Mouse (Mus musculus): ENCODE results near the gene Arhgef12. TPM values are rescaled to one million over a fixed set of nuclear protein-coding genes. Genes with fewer than 3 reads are reported as not detected.
"Not testable (repeated sequence)": the region's sequence is repeated elsewhere in the genome, so short reads cannot be mapped to it uniquely, and the experiment has no call there.

Gene Arhgef12
- polyA plus RNA-seq, 1 experiment = 34.7 TPM

DNA sequence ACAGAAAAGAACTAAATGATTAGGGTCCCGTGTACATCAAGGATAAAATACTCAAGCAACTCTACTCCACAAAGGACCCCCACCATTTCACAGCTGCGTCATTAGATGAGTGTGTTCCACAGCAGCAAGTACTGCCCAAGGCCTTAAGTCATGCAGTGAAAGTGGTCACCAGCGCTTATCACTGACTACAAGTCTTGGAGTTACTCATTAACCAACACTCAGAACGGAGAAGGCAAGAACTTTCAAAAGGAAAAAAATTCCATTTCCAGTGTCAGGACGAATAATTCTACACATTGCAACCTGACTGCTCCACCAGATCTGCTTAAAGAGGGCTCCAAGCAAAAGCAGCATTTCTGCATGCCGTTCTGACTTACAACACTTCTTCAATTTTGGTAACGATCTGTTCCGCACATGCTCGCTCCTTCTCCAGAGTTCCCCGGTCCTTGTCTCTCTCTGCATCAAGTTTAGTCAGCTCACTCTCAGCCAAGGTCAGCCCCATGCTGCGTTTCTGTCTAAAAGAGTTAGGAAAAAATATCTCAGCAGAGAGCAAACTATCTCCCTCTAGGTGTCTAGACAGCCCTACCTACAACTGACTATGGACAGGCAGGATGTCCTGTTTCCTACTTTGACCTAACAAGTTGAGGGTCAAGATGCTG, 106.3 kb downstream of the Arhgef12 start:
- no peak for DNase-seq (ENCODE audit: low read depth)

- no peak for DNase-seq (ENCODE audit: low read depth)
These were observed 107.0 kb downstream of the Arhgef12 start for GRCm38 (mm10) chr9:43000070-43000469.

DNA sequence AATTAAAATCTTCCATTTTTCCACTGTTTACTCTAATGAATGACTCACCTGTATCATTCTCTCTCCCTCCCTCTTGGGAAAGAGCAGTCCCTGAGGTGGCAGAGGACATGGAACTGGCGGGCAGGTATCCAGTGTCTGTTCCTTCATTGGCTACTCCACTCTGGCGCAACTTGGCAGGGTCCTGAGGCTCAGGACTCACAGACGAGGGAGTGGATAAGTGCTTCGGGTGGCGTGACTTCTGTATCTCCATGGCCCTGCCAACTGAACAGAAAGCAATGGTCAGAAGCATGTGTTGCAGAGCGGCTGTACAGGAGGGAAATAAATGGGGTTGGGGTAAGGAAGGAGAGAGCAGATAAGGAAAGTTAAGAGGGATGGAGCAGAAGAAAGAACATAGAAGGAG, 109.5 kb downstream of the Arhgef12 start:
- no peak for DNase-seq (ENCODE audit: low read depth)

GRCm38 (mm10) chr9:42995298-42995697, 111.7 kb downstream of the Arhgef12 start:
- no peak for DNase-seq (ENCODE audit: low read depth)

DNA sequence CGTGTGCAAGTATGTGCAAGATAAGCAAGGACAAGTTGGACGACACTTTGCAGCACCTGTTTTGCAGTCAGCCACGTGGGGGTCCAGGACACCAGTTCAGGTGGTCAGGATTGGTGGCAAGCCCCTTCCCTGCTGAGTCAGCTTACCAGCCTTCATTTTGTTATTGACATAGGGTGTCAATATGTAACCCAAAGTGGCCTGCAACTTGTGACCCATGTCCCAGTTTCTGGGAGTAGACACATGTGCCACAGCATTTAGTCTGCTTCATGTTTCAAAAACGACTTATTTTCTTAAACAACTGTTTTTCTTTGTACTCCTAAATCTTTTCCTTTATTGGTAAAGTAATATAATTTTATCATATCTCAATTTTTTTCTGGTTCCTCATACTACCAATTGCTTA, 112.3 kb downstream of the Arhgef12 start:
- DNase-seq (ENCODE audit: low read depth) = no peak

DNA sequence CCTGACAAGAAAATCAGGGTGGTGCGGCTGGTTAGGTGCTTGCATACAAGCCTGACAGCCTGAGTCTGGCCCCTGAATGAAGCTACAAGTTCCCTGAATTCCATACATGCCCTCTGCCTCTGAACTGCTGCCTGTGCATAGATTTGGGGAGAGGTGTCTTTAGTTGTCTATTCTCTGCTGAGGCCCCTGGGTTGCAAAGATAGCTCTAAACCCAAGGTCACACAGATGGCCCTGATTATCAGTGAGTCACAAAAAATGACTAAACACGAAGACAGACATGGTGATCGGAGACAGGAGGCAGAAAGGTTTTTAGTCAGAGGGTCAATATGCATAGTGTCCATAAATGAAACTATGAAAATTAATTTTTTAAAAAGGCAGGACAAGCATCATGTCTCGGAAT, 113.4 kb downstream of the Arhgef12 start:
- DNase-seq (ENCODE audit: low read depth) = no peak

GRCm38 (mm10) chr9:42987988-42988387, 119.1 kb downstream of the Arhgef12 start:
- DNase-seq (ENCODE audit: low read depth) = no peak

DNA sequence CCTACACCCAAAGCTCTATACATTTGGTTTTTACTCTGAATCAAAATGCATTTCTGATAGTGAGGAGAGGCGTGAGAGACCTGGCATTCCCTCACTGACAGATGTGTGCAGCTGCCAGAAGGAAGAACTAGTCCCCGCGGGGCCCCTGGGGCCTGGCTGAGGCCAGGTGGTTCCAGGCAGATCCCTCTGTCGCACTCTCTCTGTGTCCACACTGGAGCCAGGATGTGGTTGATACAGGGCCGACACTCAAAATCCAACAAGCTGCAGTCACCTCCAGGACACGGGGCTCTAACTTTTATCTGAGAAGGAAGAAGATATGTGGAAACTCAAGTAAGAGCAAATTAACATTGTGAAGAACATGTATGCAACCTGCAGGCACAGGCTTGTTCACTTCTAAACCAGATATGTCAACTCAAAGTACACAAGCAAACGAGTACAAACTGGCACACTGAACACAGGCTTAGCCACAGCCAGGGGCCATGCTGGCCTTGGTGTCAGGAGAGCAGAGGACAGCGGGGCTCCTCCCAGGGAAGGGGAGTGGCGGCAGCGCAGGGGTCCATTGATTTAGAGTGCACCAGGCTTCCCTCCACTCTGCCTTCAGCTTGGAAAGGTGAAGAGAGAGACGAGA, 138.0 kb downstream of the Arhgef12 start:
- no peak for DNase-seq (ENCODE audit: low read depth)

DNA sequence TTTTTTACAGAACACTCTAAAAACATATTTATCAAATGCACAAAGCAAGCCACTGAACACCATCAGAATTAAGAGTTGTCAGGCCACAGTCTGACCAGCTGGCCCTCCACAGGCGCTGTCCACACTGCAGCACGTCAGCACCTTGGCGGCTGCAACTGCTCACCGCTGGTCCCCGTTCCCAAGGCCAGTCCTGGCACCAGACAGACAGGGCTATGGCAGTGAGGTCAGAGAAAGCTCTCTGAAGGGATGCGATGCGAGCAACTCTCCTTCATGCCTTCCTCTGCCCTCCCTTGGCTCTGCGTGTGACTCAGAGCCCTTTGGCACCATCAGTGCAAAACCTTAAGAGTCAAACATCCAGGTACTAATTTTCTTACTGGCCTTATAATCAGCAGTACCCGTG, 139.3 kb downstream of the Arhgef12 start:
- DNase-seq (ENCODE audit: low read depth) = no peak

GRCm38 (mm10) chr9:42964809-42965208, 142.2 kb downstream of the Arhgef12 start:
- not testable (repeated sequence) for DNase-seq (ENCODE audit: low read depth)

DNA sequence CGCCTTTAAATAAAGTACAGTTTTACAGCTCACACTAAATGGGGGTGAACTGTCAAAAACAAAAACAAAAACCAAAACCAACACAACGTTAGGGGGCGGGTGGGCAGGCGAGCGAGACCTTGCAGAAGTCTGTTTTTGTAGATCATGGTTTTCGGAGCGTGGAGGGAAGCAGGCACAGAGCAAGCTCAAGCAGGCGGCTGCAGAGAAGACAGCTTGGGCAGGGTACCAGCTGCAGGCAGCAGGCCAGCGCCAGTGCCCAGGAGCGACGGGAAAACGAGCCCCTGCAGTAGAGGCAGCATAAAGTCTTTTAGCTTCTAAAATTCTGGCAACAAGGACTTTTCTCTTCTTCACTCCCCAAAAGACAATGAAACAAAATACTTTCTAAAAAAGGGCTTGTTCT, 142.7 kb downstream of the Arhgef12 start:
- no peak for DNase-seq (ENCODE audit: low read depth)

DNA sequence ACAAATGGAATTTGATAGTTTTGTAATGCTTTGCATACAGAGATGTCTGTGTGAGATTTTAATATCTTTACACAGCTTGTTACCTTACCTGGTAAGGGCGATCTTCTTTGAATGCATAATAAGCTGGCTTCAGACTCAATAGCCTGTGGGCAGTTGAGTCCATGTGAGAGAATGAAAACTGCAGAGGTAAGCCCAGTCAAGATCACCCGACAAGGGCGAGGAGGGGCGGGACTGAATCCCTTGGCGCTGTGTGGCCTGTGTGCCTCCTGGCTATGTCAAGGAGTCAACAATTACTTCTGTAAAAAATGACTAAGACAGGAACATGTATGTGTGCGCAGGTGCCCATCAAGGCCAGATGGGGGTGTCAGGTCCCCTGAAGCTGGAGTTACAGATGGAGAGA, 144.5 kb downstream of the Arhgef12 start:
- DNase-seq (ENCODE audit: low read depth) = no peak

GRCm38 (mm10) chr9:42958401-42958800, 148.6 kb downstream of the Arhgef12 start:
- DNase-seq (ENCODE audit: low read depth) = no peak

DNA sequence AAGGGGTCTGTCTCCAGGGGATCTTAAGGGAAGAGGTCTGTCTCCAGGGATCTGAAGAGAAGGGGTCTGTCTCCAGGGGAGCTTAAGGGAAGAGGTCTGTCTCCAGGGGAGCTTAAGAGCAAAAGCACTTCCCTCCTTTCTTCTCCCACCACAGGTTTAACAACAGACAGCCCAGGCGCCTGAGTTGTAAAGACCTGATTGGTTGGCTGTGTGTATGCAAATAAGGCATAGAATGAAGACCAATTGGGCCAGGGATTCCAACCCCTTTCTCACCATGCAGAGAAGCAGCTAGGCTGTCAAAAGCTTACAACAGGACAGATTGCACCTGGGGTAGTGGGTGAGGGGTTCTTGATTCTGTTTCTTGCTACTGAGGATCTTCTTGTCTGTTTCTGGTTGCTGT, 158.7 kb downstream of the Arhgef12 start:
- DNase-seq (ENCODE audit: low read depth) = no peak

DNA sequence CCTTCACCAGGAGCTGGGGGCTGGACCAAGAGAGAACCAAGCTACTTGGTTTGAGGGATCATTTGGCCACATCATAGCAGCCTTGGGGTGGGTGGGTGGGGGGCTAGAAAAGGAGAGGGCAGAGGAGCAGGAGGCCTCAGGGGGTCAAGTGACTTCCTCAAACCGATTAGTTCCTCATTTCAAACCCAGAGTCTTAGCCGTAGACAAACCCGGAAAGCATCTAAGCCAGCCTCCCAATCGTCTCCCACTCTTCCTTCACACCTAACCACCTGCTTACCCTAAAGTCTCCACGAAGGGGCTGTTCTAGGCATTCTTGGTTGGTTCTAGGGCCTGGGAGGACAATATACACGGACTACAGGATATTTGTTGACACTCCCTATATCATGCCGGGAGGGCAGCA, 161.9 kb downstream of the Arhgef12 start:
- DNase-seq (ENCODE audit: low read depth) = no peak

GRCm38 (mm10) chr9:42944536-42945006, 162.5 kb downstream of the Arhgef12 start:
- no peak for DNase-seq (ENCODE audit: low read depth)

GRCm38 (mm10) chr9:42943781-42944535, 163.1 kb downstream of the Arhgef12 start, which contains the start of gene Grik4:
Grik4 (minus strand) TSS chr9:42944493.
- DNase-seq (ENCODE audit: low read depth) = no peak

DNA sequence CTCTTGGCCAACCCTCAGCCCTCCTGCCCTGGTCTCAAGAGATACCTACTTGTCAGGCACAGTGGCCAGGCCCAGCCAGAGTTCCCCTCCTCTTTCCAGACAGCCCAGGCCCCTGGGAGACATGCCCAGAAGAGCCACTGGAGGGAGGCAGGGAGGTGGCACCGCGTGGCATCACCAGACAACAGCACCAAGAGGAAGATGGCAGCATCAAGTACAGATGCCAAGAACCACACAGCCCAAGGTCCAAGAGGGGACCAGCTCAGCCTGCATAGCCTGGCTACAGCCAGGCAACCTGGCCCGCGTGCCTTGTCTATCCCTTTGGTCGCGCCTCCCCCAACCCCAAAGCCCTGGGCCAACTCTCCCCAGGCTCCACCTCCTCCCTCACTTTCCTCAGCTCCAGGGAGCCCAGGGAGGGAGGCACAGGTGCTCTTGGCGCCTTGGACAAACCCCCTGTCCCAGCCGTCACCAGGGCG, 163.9 kb downstream of the Arhgef12 start:
- no peak for DNase-seq (ENCODE audit: low read depth)

DNA sequence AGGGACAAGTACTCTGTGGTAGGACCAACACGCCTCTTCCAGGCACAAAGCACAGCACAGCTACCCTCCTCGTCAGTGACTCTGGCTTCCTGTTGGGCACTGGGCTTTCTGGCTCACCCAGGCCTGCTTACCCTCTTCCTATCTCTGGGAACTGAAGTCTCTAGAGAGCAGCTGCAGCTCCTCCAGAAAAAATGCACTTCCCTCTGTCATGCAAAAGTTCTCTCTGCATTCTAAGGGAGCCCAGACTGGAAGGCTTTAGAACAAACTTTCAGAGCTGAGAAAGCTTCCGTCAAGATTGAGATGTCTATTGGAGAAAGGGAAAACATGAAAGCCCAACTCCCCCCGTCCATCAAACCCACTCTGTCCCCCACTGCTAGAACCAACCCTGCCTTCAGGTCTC, 164.9 kb downstream of the Arhgef12 start:
- DNase-seq (ENCODE audit: low read depth) = no peak

DNA sequence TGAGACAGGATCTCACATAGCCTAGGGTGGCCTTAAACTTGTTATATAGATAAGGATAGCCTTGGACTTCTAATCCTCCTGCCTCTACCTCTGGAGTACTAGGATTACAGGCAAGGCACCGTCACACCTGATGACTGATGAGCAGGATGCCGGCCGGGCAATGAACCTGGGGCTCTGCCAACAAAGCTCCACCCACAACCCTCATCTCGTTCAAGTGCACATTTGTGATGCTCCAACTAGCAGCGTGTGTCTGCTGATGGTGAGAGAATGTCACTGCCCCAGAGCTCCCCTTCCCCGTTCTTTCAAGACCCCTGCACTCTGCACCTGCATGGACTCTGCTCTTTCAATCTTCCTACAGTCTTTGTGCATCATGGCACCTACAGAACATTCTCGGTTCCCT, 174.9 kb downstream of the Arhgef12 start:
- no peak for DNase-seq (ENCODE audit: low read depth)

DNA sequence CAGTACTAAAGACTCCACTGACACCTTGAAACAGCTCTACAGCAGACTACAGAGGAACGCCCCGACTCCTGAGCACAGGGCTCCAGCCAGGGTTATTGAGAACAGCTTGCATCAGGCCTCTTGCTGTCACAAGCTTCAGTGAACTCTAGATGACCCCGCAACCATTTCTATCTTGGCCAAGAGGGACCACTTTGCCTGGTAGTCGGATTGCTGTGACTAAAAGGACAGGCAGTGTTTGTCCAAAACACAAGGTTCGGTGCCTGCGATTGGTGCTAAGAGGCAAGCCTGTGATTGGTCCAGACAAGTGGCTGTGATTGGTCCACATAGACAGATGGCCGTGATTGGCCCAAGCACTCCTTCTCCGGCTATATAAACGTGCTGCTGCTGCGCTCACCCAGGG, 179.5 kb downstream of the Arhgef12 start:
- no peak for DNase-seq (ENCODE audit: low read depth)

DNA sequence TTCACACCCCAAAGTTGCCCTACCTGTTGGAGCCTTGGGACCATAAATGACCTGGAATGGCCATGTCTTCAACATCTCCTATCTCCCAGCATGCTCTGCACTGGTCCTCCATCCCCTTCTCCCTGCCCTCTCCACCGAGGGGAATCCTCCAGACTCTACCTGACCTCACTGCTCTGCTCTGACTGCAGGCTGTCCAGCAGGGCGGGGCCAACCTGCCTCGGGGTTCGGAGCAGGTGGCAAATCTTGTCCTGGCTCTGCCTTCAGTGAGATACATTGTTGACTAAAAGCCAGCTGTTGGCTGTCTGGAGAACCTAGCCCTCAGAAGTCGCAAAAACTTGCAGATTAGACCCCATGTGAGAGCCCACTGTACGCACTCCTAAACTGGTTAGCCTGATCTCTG, 180.5 kb downstream of the Arhgef12 start:
- DNase-seq (ENCODE audit: low read depth) = no peak

- DNase-seq (ENCODE audit: low read depth) = no peak
These were observed 185.2 kb downstream of the Arhgef12 start for GRCm38 (mm10) chr9:42921830-42922229.

Measured in gonadal fat pad, adult 2 months (tissue).